Comparison of ENCODE assay signal across 8 mouse cellular contexts in the genomic region with DNA sequence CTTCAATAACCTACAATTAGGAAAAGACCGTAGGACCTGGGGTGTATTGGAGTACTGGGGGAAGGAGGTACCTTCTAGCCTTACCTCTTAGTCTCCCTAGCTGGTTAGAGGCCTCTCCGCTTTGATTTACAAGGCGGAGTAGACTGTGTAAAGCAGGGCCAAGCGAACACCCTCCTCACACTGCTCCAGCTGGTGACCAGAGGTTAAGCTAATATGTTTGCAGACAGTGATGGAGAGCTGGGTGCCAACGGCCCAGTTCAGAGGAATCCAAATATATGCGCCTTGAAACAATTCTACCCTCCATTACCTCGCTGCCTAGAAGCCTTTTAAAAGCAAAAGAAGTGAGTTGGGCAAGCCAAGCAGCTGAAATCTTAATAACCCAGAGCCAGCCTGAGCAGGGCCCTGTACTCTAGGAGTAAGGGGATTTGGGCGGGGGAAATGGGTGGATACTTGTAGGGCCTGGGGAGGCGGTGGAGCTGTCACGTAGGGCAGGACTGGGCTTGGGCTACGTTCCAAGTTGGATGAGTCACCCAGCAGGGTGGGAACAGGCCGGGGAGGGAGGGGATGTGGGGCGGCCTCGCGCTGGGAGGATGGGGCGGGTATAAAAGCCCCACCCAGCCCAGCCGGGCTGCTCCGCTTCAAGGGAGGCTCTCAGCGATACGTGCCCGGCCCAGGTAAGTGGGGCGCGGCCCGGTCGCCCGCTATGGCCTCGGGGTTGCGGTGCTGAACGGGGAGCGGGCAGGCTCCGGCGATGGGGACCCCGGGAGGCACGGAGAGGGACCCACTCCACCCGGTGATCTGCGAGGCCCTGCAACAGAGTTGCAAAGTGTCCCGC. TPM values are rescaled to one million over a fixed set of nuclear protein-coding genes. Genes with fewer than 3 reads are reported as not detected.
A peak's percentile ranks its signal among the peaks of the same experiment; 100 is the strongest.
DNase-seq lines count a peak whose midpoint lies in the region; ATAC-seq and TF ChIP-seq lines count a peak whose summit lies in the region.

A gene (plus strand): TSS at position 555 of the 835 bp plus-strand sequence.

- H3K4me3 ChIP-seq in heart, embryonic 13.5 days = peak within 1 kb of the TSS; percentile 67
- H3K4me3 ChIP-seq in kidney, postnatal 0 days (replicated peaks; ENCODE audit: low read depth, low read length) = peak within 1 kb of the TSS; percentile 54
- peak within 1 kb of the TSS; percentile 76 for H3K4me3 ChIP-seq in liver, postnatal 0 days (ENCODE audit: low read depth, low read length)
- peak within 1 kb of the TSS; percentile 45 for H3K4me3 ChIP-seq in neural tube, embryonic 12.5 days

- peak within 1 kb of the TSS; percentile 88 for H3K27ac ChIP-seq in heart, embryonic 13.5 days (replicated peaks)
- peak within 1 kb of the TSS; percentile 92 for H3K27ac ChIP-seq in kidney, postnatal 0 days
- H3K27ac ChIP-seq in liver, postnatal 0 days (ENCODE audit: low read depth) = peak within 1 kb of the TSS; percentile 91
- 0 out of 2 replicates have a peak within 1 kb of the TSS, but pooled peaks have one; percentile 3 for H3K27ac ChIP-seq in neural tube, embryonic 12.5 days

- H3K9ac ChIP-seq in heart, embryonic 13.5 days = peak within 1 kb of the TSS; percentile 97
- H3K9ac ChIP-seq in kidney, postnatal 0 days (ENCODE audit: low read depth, low read length) = peak within 1 kb of the TSS; percentile 72
- peak within 1 kb of the TSS; percentile 80 for H3K9ac ChIP-seq in liver, postnatal 0 days (replicated peaks)
- peak within 1 kb of the TSS; percentile 56 for H3K9ac ChIP-seq in neural tube, embryonic 12.5 days

- TF ChIP-seq EP300 in liver, postnatal 0 days (IDR thresholded peaks at IDR 0.05; ENCODE audit: low read depth) = no peak

- no peak for ATAC-seq in erythroblast, adult 5-6 weeks (replicated peaks; ENCODE audit: low FRiP score, poor library complexity, severe bottlenecking)
- peak; percentile 85 for ATAC-seq in heart, embryonic 13.5 days (ENCODE audit: extremely low read depth, insufficient number of reproducible peaks, low FRiP score, low TSS enrichment)
- ATAC-seq in kidney, postnatal 0 days (replicated peaks; ENCODE audit: low FRiP score, low read depth) = peak; percentile 90
- ATAC-seq in liver, postnatal 0 days = peak; percentile 90
- ATAC-seq in neural tube, embryonic 12.5 days (ENCODE audit: low FRiP score, low read depth) = peak; percentile 66

- no peaks in the 10 kb centered on the region for H3K27me3 ChIP-seq in heart, embryonic 13.5 days (replicated peaks)
- no peaks in the 10 kb centered on the region for H3K27me3 ChIP-seq in kidney, postnatal 0 days (ENCODE audit: insufficient read depth, low read length)
- no peaks in the 10 kb centered on the region for H3K27me3 ChIP-seq in liver, postnatal 0 days (ENCODE audit: insufficient read depth, low read length)
- H3K27me3 ChIP-seq in neural tube, embryonic 12.5 days (replicated peaks) = peaks cover 21% of the 10 kb centered on the region

- 8% methylated on average over 37 of the region's 37 CpGs for WGBS in heart, embryonic 13.5 days
- 4% methylated on average over 33 of the region's 37 CpGs for WGBS in kidney, postnatal 0 days
- WGBS in liver, postnatal 0 days (ENCODE audit: insufficient replicate concordance) = 11% methylated on average over 35 of the region's 37 CpGs
- 10% methylated on average over 37 of the region's 37 CpGs for WGBS in neural tube, embryonic 12.5 days

- TF ChIP-seq CTCF in kidney, postnatal 0 days (IDR thresholded peaks at IDR 0.05; ENCODE audit: low read depth) = no peak
- TF ChIP-seq CTCF in liver, postnatal 0 days (IDR thresholded peaks at IDR 0.05; ENCODE audit: low read depth) = no peak

- H3K4me2 ChIP-seq in heart, embryonic 13.5 days = peak within 1 kb of the TSS; percentile 85
- peak within 1 kb of the TSS; percentile 61 for H3K4me2 ChIP-seq in kidney, postnatal 0 days (ENCODE audit: low read length)
- peak within 1 kb of the TSS; percentile 84 for H3K4me2 ChIP-seq in liver, postnatal 0 days (ENCODE audit: low read depth, low read length)
- H3K4me2 ChIP-seq in neural tube, embryonic 12.5 days (replicated peaks) = peak within 1 kb of the TSS; percentile 77

- DNase-seq in 416B (ENCODE audit: low read depth) (peak; percentile 95), adipocyte (ENCODE audit: low spot score) (peak; percentile 93)
- peak; percentile 93 for DNase-seq in kidney, postnatal 0 days (ENCODE audit: low spot score)
- peak; percentile 89 for DNase-seq in liver, postnatal 0 days
- DNase-seq in testis, postnatal 14 days (ENCODE audit: low spot score) = peak; percentile 87

- no peaks in the 10 kb centered on the region for H3K9me3 ChIP-seq in heart, embryonic 13.5 days
- no peaks in the 10 kb centered on the region for H3K9me3 ChIP-seq in kidney, postnatal 0 days (replicated peaks; ENCODE audit: low read length)
- no peaks in the 10 kb centered on the region for H3K9me3 ChIP-seq in liver, postnatal 0 days (ENCODE audit: low read length)
- no peaks in the 10 kb centered on the region for H3K9me3 ChIP-seq in neural tube, embryonic 12.5 days

- H3K36me3 ChIP-seq in heart, embryonic 13.5 days = peaks cover 6% of the 10 kb centered on the region; the same call in 1 of the 2 replicates
- H3K36me3 ChIP-seq in kidney, postnatal 0 days (ENCODE audit: insufficient read depth, low read length) = no peaks in the 10 kb centered on the region
- H3K36me3 ChIP-seq in liver, postnatal 0 days (replicated peaks; ENCODE audit: insufficient read depth, low read length) = no peaks in the 10 kb centered on the region
- H3K36me3 ChIP-seq in neural tube, embryonic 12.5 days = no peaks in the 10 kb centered on the region

- H3K4me1 ChIP-seq in heart, embryonic 13.5 days = peaks cover 57% of the 10 kb centered on the region
- H3K4me1 ChIP-seq in kidney, postnatal 0 days (replicated peaks; ENCODE audit: insufficient read depth, low read length) = peaks cover 32% of the 10 kb centered on the region
- peaks cover 40% of the 10 kb centered on the region for H3K4me1 ChIP-seq in liver, postnatal 0 days (ENCODE audit: insufficient read depth)
- H3K4me1 ChIP-seq in neural tube, embryonic 12.5 days = peaks cover 24% of the 10 kb centered on the region

RNA-seq across cellular contexts. Expression of the gene that starts here (rescaled TPM):
- 112 and 115 TPM in 2 replicates for total RNA-seq in erythroblast, adult 5-6 weeks (2015; ENCODE audit: low replicate concordance)
- total RNA-seq in erythroblast, adult 5-6 weeks (2017; ENCODE audit: low replicate concordance) = 51.4 and 73.2 TPM in 2 replicates
- 450 and 490 TPM in 2 replicates for polyA plus RNA-seq in heart, embryonic 13.5 days (2015; fragmentation: Nextera tagmentation; extraction: Ambion mirVana)
- 442 and 483 TPM in 2 replicates for polyA plus RNA-seq in kidney, postnatal 0 days (2015; fragmentation: Nextera tagmentation; extraction: Ambion mirVana)
- 68.2 and 78.3 TPM in 2 replicates for polyA plus RNA-seq in liver, postnatal 0 days (2015; fragmentation: Nextera tagmentation; extraction: Ambion mirVana)
- polyA plus RNA-seq in neural tube, embryonic 12.5 days (2016; fragmentation: Nextera tagmentation; extraction: Ambion mirVana) = 207 and 228 TPM in 2 replicates

Comparison
In these comparisons a context has a peak if more than half of its experiments do, and no peak if none do; other contexts are left out.
1. H3K27ac ChIP-seq: peak in every context shown above with its lines; median percentile 92 in kidney, postnatal 0 days; 91 in liver, postnatal 0 days; 88 in heart, embryonic 13.5 days; 3 in neural tube, embryonic 12.5 days.